ENCODE assay signal across 7 mouse cellular contexts in the genomic region with DNA sequence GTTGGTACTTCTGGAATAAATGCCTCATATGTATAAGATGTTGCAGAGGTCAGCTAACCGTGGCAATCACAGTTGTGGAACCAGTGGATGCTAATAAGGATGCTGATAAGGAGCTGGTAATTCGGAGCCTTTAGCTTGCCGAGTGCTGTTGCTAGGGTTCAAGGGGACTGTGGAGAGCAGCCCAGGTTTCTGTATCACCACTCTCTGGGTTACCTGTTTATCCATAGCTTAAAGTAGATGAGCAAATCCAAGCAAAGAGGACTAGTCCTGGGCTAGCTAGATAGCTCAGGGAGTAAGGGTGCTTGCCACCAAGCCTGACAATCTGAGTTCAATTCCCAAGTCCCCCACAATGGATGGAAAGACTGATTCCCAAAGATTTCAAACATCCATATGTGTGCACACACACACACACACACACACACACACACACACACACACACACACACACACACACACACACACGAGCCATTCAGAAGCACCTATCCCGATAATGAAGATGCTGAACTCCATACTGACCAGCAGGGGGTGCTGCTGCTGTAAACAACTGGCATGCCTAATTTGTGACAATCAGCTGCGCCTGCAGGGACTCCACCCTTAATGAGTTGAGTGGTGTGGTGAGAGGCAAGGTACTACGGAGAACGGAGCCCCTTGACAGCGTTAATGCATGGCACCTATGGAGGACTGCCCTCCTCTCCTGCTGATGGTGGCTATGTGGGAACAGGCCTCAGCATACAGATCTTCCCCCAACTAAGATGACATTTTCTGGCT.
A peak's percentile ranks its signal among the peaks of the same experiment; 100 is the strongest.
DNase-seq lines count a peak whose midpoint lies in the region; ATAC-seq and TF ChIP-seq lines count a peak whose summit lies in the region.

No protein-coding gene starts in this region.

- no peaks in the 10 kb centered on the region for H3K36me3 ChIP-seq in ES-Bruce4 (ENCODE audit: control insufficient read depth, insufficient read depth, low read length, poor library complexity, severe bottlenecking)
- no peaks in the 10 kb centered on the region for H3K36me3 ChIP-seq in heart, embryonic 10.5 days

- no peak overlapping the region for H3K9ac ChIP-seq in ES-Bruce4 (ENCODE audit: low read depth, poor library complexity, severe bottlenecking)

- H3K4me3 ChIP-seq in ES-Bruce4 (ENCODE audit: low read depth, low read length) = no peak overlapping the region
- no peak overlapping the region for H3K4me3 ChIP-seq in cortical plate, adult 2 months (ENCODE audit: insufficient read depth, low read length)
- H3K4me3 ChIP-seq in heart, embryonic 10.5 days = no peak overlapping the region

- no peaks in the 10 kb centered on the region for H3K4me1 ChIP-seq in ES-Bruce4 (ENCODE audit: control insufficient read depth, insufficient read depth, low read length)
- no peaks in the 10 kb centered on the region for H3K4me1 ChIP-seq in cortical plate, adult 2 months (ENCODE audit: control insufficient read depth, insufficient read depth, low read length)
- H3K4me1 ChIP-seq in heart, embryonic 10.5 days = peaks cover 2% of the 10 kb centered on the region; the same call in 1 of the 2 replicates

- TF ChIP-seq POLR2A in ES-Bruce4 (IDR thresholded peaks at IDR 0.05; ENCODE audit: insufficient read depth, low read length) = no peak
- TF ChIP-seq POLR2A in cortical plate, adult 2 months (IDR thresholded peaks at IDR 0.05; ENCODE audit: extremely low read depth, insufficient read depth, low read length) = no peak

- peak; percentile 93 for ATAC-seq in megakaryocyte progenitor cell, adult 5-6 weeks (replicated peaks; ENCODE audit: poor library complexity)

- no peak overlapping the region for H3K27ac ChIP-seq in ES-Bruce4 (ENCODE audit: insufficient read depth, low read length)
- no peak overlapping the region for H3K27ac ChIP-seq in cortical plate, adult 2 months (ENCODE audit: insufficient read depth, low read length)
- H3K27ac ChIP-seq in heart, embryonic 10.5 days = no peak overlapping the region

- 21% methylated on average over 9 of the region's 9 CpGs for WGBS in heart, embryonic 10.5 days

- DNase-seq in ZHBTc4 (ENCODE audit: low read depth, low spot score) = peak; percentile 86
- DNase-seq in heart, embryonic 10.5 days (ENCODE audit: low spot score) = peak; percentile 84
- peak; percentile 74 to 79 for DNase-seq in kidney, postnatal 4 days
- DNase-seq in right cerebral cortex, postnatal 10 days (ENCODE audit: low spot score in 2 of 2) = peak; percentile 61 to 62

- H3K27me3 ChIP-seq in ES-Bruce4 (ENCODE audit: control insufficient read depth, insufficient read depth, low read length, poor library complexity, severe bottlenecking) = no peaks in the 10 kb centered on the region
- peaks cover 5% of the 10 kb centered on the region; the same call in 1 of the 2 replicates for H3K27me3 ChIP-seq in heart, embryonic 10.5 days (ENCODE audit: insufficient read depth, poor library complexity, severe bottlenecking)

- no peaks in the 10 kb centered on the region for H3K9me3 ChIP-seq in ES-Bruce4 (replicated peaks; ENCODE audit: control insufficient read depth, insufficient read depth, low read length, poor library complexity, severe bottlenecking)
- no peaks in the 10 kb centered on the region for H3K9me3 ChIP-seq in heart, embryonic 10.5 days

- TF ChIP-seq CTCF in ES-Bruce4 (IDR thresholded peaks at IDR 0.05; ENCODE audit: low read depth, low read length) = peak; percentile 68
- peak; percentile 78 for TF ChIP-seq CTCF in cortical plate, adult 2 months (IDR thresholded peaks at IDR 0.05; ENCODE audit: extremely low read depth, insufficient read depth, low read length)

- no peak for TF ChIP-seq EP300 in ES-Bruce4 (IDR thresholded peaks at IDR 0.05; ENCODE audit: insufficient read depth, low read depth, low read length)
